ENCODE assay signal across 24 mouse cellular contexts in the genomic region with DNA sequence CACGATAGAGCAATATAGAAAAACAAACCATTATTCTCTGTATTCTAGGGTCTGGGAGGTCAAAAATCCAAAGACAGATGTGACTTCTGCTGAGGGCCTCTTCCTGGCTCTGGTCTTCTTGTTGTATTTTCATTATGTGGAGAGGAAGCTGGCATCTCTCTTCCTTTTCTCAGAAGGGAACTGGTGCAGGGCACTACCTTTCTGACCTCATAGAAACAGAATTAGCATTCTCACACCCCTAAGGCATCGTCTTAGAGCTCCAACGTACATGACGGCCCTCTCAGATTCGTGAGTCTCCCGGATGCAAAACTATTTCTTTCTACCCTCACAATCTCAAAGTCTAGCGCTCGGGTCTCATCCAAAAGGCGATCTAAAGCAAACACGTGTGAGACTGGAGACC. TPM values are rescaled to one million over a fixed set of nuclear protein-coding genes. Genes with fewer than 3 reads are reported as not detected.
A peak's percentile ranks its signal among the peaks of the same experiment; 100 is the strongest.
DNase-seq lines count a peak whose midpoint lies in the region; ATAC-seq and TF ChIP-seq lines count a peak whose summit lies in the region.
"Had no signal": no experiment of that assay in that cellular context is flagged by ENCODE, and none has a peak within 500 bp of the region (broad histone marks: within the 10 kb centered on the region; RNA-seq: fewer than 3 reads in every experiment).

No protein-coding gene starts in this region.

- no peaks in the 10 kb centered on the region for H3K36me3 ChIP-seq in heart, embryonic 10.5 days
- no peaks in the 10 kb centered on the region for H3K36me3 ChIP-seq in kidney, embryonic 15.5 days
- H3K36me3 ChIP-seq in lung, embryonic 16.5 days (ENCODE audit: control insufficient read depth, insufficient read depth, low read length) = no peaks in the 10 kb centered on the region
- no peaks in the 10 kb centered on the region for H3K36me3 ChIP-seq in intestine, postnatal 0 days (ENCODE audit: control insufficient read depth, insufficient read depth)
- H3K36me3 ChIP-seq: forebrain, embryonic 12.5 days; G1E; midbrain, embryonic 12.5 days; neural tube, embryonic 12.5 days had no signal

- 61% methylated on average over 10 of the region's 10 CpGs for WGBS in heart, embryonic 10.5 days
- 60% methylated on average over 10 of the region's 10 CpGs for whole genome bisulfite sequencing in kidney, embryonic 15.5 days
- WGBS in lung, embryonic 16.5 days = 44% methylated on average over 10 of the region's 10 CpGs
- 56% methylated on average over 10 of the region's 10 CpGs for WGBS in intestine, postnatal 0 days

- H3K4me2 ChIP-seq in kidney, embryonic 15.5 days = no peak overlapping the region
- H3K4me2 ChIP-seq in lung, embryonic 16.5 days (ENCODE audit: low read depth, low read length) = no peak overlapping the region
- no peak overlapping the region for H3K4me2 ChIP-seq in intestine, postnatal 0 days (replicated peaks; ENCODE audit: low read depth)
- H3K4me2 ChIP-seq: forebrain, embryonic 12.5 days; midbrain, embryonic 12.5 days; neural tube, embryonic 12.5 days had no signal

- TF ChIP-seq CTCF in intestine, postnatal 0 days (IDR thresholded peaks at IDR 0.05; ENCODE audit: low read depth) = no peak

- H3K27me3 ChIP-seq in heart, embryonic 10.5 days (ENCODE audit: insufficient read depth, poor library complexity, severe bottlenecking) = no peaks in the 10 kb centered on the region
- no peaks in the 10 kb centered on the region for H3K27me3 ChIP-seq in kidney, embryonic 15.5 days
- H3K27me3 ChIP-seq in lung, embryonic 16.5 days (ENCODE audit: control insufficient read depth, insufficient read depth, low read depth, low read length) = no peaks in the 10 kb centered on the region
- H3K27me3 ChIP-seq in intestine, postnatal 0 days (replicated peaks; ENCODE audit: control insufficient read depth, insufficient read depth, low read length) = no peaks in the 10 kb centered on the region
- H3K27me3 ChIP-seq: forebrain, embryonic 12.5 days; midbrain, embryonic 12.5 days; neural tube, embryonic 12.5 days had no signal

- H3K27ac ChIP-seq in heart, embryonic 10.5 days = peak overlapping the region; percentile 73
- H3K27ac ChIP-seq in kidney, embryonic 15.5 days = 0 out of 2 replicates have a peak overlapping the region, but pooled peaks have one; percentile 83
- H3K27ac ChIP-seq in lung, embryonic 16.5 days (ENCODE audit: low read length) = peak overlapping the region; percentile 87
- H3K27ac ChIP-seq in intestine, postnatal 0 days (ENCODE audit: low read depth, low read length) = no peak overlapping the region
- H3K27ac ChIP-seq: forebrain, embryonic 12.5 days; hindbrain, postnatal 0 days; liver, embryonic 14.5 days; macrophage; midbrain, embryonic 12.5 days; neural tube, embryonic 12.5 days had no signal

- no peak overlapping the region for H3K9ac ChIP-seq in kidney, embryonic 15.5 days
- no peak overlapping the region for H3K9ac ChIP-seq in lung, embryonic 16.5 days (ENCODE audit: low read length)
- no peak overlapping the region for H3K9ac ChIP-seq in intestine, postnatal 0 days (ENCODE audit: low read depth, low read length)
- H3K9ac ChIP-seq: forebrain, embryonic 12.5 days; liver, embryonic 14.5 days; midbrain, embryonic 12.5 days; neural tube, embryonic 12.5 days had no signal

- no peak overlapping the region for H3K4me3 ChIP-seq in heart, embryonic 10.5 days
- H3K4me3 ChIP-seq in kidney, embryonic 15.5 days (replicated peaks) = no peak overlapping the region
- no peak overlapping the region for H3K4me3 ChIP-seq in lung, embryonic 16.5 days (ENCODE audit: low read length)
- H3K4me3 ChIP-seq in intestine, postnatal 0 days (ENCODE audit: low read depth, low read length) = no peak overlapping the region
- H3K4me3 ChIP-seq: forebrain, embryonic 12.5 days; midbrain, embryonic 12.5 days; neural tube, embryonic 12.5 days had no signal

- ATAC-seq in kidney, embryonic 15.5 days (replicated peaks; ENCODE audit: low FRiP score) = no peak
- ATAC-seq in lung, embryonic 16.5 days (ENCODE audit: low read depth) = no peak
- ATAC-seq in monocyte, adult 5-6 weeks (replicated peaks; ENCODE audit: insufficient number of reproducible peaks, low FRiP score, low TSS enrichment, poor library complexity, severe bottlenecking) = peak; percentile 76; the same call in 1 of the 2 replicates
- ATAC-seq in intestine, postnatal 0 days = no peak
- ATAC-seq: activated CD4-positive, CD25-positive, alpha-beta regulatory T cell, adult 4 months; CD4-positive, CD25-positive, alpha-beta regulatory T cell, adult 4 months; hindbrain, postnatal 0 days had no signal

- DNase-seq in heart, embryonic 10.5 days (ENCODE audit: low spot score) = no peak
- no peak for DNase-seq in heart, postnatal 10 days
- no peak for DNase-seq in kidney, postnatal 10 days
- no peak for DNase-seq in lung, postnatal 4 days
- DNase-seq: adrenal gland, postnatal 14 days; cerebellum, adult 11 months; cerebellum, postnatal 14 days; heart, postnatal 36 days; kidney, adult 2 months; kidney, postnatal 25 days had no signal

- intact Hi-C loops in heart, postnatal 10 days (cut with DNase I) = no loop called here

- H3K4me1 ChIP-seq in heart, embryonic 10.5 days = peaks cover 46% of the 10 kb centered on the region
- peaks cover 33% of the 10 kb centered on the region for H3K4me1 ChIP-seq in kidney, embryonic 15.5 days
- peaks cover 42% of the 10 kb centered on the region for H3K4me1 ChIP-seq in lung, embryonic 16.5 days (replicated peaks; ENCODE audit: control insufficient read depth, insufficient read depth, low read length)
- H3K4me1 ChIP-seq in intestine, postnatal 0 days (replicated peaks; ENCODE audit: control insufficient read depth, insufficient read depth, low read length) = no peaks in the 10 kb centered on the region

- H3K9me3 ChIP-seq in heart, embryonic 10.5 days = no peaks in the 10 kb centered on the region
- H3K9me3 ChIP-seq in kidney, embryonic 15.5 days (replicated peaks) = no peaks in the 10 kb centered on the region
- no peaks in the 10 kb centered on the region for H3K9me3 ChIP-seq in lung, embryonic 16.5 days (ENCODE audit: control insufficient read depth, low read length)
- H3K9me3 ChIP-seq in intestine, postnatal 0 days (ENCODE audit: control insufficient read depth) = no peaks in the 10 kb centered on the region
- H3K9me3 ChIP-seq: forebrain, embryonic 12.5 days; G1E; midbrain, embryonic 12.5 days; neural tube, embryonic 12.5 days had no signal

RNA-seq across cellular contexts. Expression of a gene that starts 16.3 kb away (rescaled TPM):
- polyA plus RNA-seq in heart, embryonic 10.5 days (2016; fragmentation: Nextera tagmentation; extraction: Ambion mirVana) = 236 and 246 TPM in 2 replicates
- 10 to 100 TPM; 55.5 to 65.4 TPM for total RNA-seq in heart, postnatal 10 days (2021)
- 170 and 174 TPM in 2 replicates for polyA plus RNA-seq in kidney, embryonic 15.5 days (2015; fragmentation: Nextera tagmentation; extraction: Ambion mirVana)
- polyA plus RNA-seq in lung, embryonic 16.5 days (2015; fragmentation: Nextera tagmentation; extraction: Ambion mirVana) = 194 and 210 TPM in 2 replicates
- total RNA-seq in monocyte, adult 5-6 weeks (2017) = 194 to 214 TPM (median 195 TPM) in 3 replicates
- polyA plus RNA-seq in intestine, postnatal 0 days (2015; fragmentation: Nextera tagmentation; extraction: Ambion mirVana) = 246 and 259 TPM in 2 replicates

RNA-seq across cellular contexts. Expression of a gene that starts 51.7 kb away (rescaled TPM):
- 0.05 and 0.33 TPM in 2 replicates for polyA plus RNA-seq in heart, embryonic 10.5 days (2016; fragmentation: Nextera tagmentation; extraction: Ambion mirVana)
- not detected for total RNA-seq in heart, postnatal 10 days (2021)
- 0.14 and 0.21 TPM in 2 replicates for polyA plus RNA-seq in kidney, embryonic 15.5 days (2015; fragmentation: Nextera tagmentation; extraction: Ambion mirVana)
- polyA plus RNA-seq in lung, embryonic 16.5 days (2015; fragmentation: Nextera tagmentation; extraction: Ambion mirVana) = 0.14 and 0.50 TPM in 2 replicates
- total RNA-seq in monocyte, adult 5-6 weeks (2017) = 1.4 TPM in 1 of 3 replicates, not detected in the others
- polyA plus RNA-seq in intestine, postnatal 0 days (2015; fragmentation: Nextera tagmentation; extraction: Ambion mirVana) = 5.1 and 6.4 TPM in 2 replicates
- total RNA-seq: hindbrain, postnatal 0 days had no signal
- polyA plus RNA-seq: frontal cortex, adult 2 months; G1E; midbrain, embryonic 12.5 days had no signal
